Mouse (Mus musculus) forebrain, embryonic 13.5 days (tissue): ENCODE data around the gene Csad. TPM values are rescaled to one million over a fixed set of nuclear protein-coding genes. Genes with fewer than 3 reads are reported as not detected.

Experiments
- ATAC-seq: fragments of 200-750 bp; cut with Nextera tagmentation; 2 replicates; pipeline ENCODE4 v1.8.0; 2017
- H3K27ac ChIP-seq: fragments of 300-500 bp; sonication (generic); 2 replicates; pipeline ENCODE4 v1.5.1; 2015; ENCODE audit warnings: inconsistent platforms, mild to moderate bottlenecking, moderate library complexity
- H3K27me3 ChIP-seq: fragments of 300-500 bp; sonication (generic); 2 replicates; pipeline ENCODE4 v1.6.1; 2015; ENCODE audit warnings: mild to moderate bottlenecking, inconsistent platforms
- H3K36me3 ChIP-seq: fragments of 300-500 bp; sonication (generic); 2 replicates; pipeline ENCODE4 v1.6.1; 2015; ENCODE audit warnings: mild to moderate bottlenecking, inconsistent platforms; ENCODE audit not compliant: poor library complexity, severe bottlenecking
- H3K4me1 ChIP-seq: fragments of 300-500 bp; sonication (generic); 2 replicates; pipeline ENCODE4 v1.6.1; 2015; ENCODE audit warnings: inconsistent platforms
- H3K4me2 ChIP-seq: fragments of 300-500 bp; sonication (generic); 2 replicates; pipeline ENCODE4 v1.6.1; 2015; ENCODE audit warnings: inconsistent platforms, mild to moderate bottlenecking, moderate library complexity
- H3K4me3 ChIP-seq: fragments of 300-500 bp; sonication (generic); 2 replicates; pipeline ENCODE4 v1.5.1; 2015; ENCODE audit warnings: mild to moderate bottlenecking, inconsistent platforms
- H3K9ac ChIP-seq: fragments of 300-500 bp; sonication (generic); 2 replicates; pipeline ENCODE4 v1.6.1; 2015; ENCODE audit warnings: mild to moderate bottlenecking, inconsistent platforms
- H3K9me3 ChIP-seq: fragments of 300-500 bp; sonication (generic); replicated peaks from 2 replicates; pipeline ENCODE4 v1.6.1; 2016; ENCODE audit warnings: inconsistent platforms
- WGBS: fragments of 180-500 bp; shearing (Covaris S2); methylation state at CpG from one replicate; pipeline ENCODE4 v1.1.7; 2015; 5-methylcytosine and 5-hydroxymethylcytosine counted together
- polyA plus RNA-seq: library from polyadenylated mRNA; unstranded; fragments of >200 nt; fragmentation: Nextera tagmentation; extraction: Ambion mirVana; gene quantifications from 2 replicates; pipeline ENCODE4 v1.2.1, GENCODE M21; 2015

Csad gene
- polyA plus RNA-seq, 1 experiment from 2014 or later = 42.7 TPM

- Histone ChIP-seq H3K4me3 (no peak overlapping the region), H3K4me1 (peaks cover 11% of the 10 kb centered on the region), H3K36me3 (no peaks in the 10 kb centered on the region), H3K4me2 (no peak overlapping the region), H3K27ac (no peak overlapping the region), H3K9ac (0 out of 2 replicates have a peak overlapping the region, but pooled peaks have one; percentile 14), H3K9me3 (no peaks in the 10 kb centered on the region), H3K27me3 (peaks cover 33% of the 10 kb centered on the region)
- WGBS = 73% methylated on average over 16 of the region's 16 CpGs
- no peak for ATAC-seq
Measured at GRCm38 (mm10) chr15:102147674-102148402, 56.7 kb downstream of the Csad start.

GRCm38 (mm10) chr15:102146882-102147281 is 57.6 kb downstream of the Csad start:
- Histone ChIP-seq H3K27me3 (peaks cover 41% of the 10 kb centered on the region), H3K4me2 (no peak overlapping the region), H3K4me3 (no peak overlapping the region), H3K4me1 (peaks cover 9% of the 10 kb centered on the region), H3K9me3 (no peaks in the 10 kb centered on the region), H3K36me3 (no peaks in the 10 kb centered on the region), H3K27ac (no peak overlapping the region), H3K9ac (no peak overlapping the region)
- 0 out of 2 replicates have a peak, but pooled peaks have one; percentile 33 for ATAC-seq
- WGBS = 3% methylated on average over 1 of the region's 1 CpGs

GRCm38 (mm10) chr15:102146089-102146488 is 58.4 kb downstream of the Csad start:
- peaks cover 9% of the 10 kb centered on the region for H3K4me1 ChIP-seq
- H3K4me2 ChIP-seq = no peak overlapping the region
- no peak overlapping the region for H3K4me3 ChIP-seq
- H3K36me3 ChIP-seq = no peaks in the 10 kb centered on the region
- no peak overlapping the region for H3K9ac ChIP-seq
- H3K27ac ChIP-seq = no peak overlapping the region
- no peak for ATAC-seq
- no peaks in the 10 kb centered on the region for H3K9me3 ChIP-seq
- WGBS = 89% methylated on average over 5 of the region's 5 CpGs
- peaks cover 45% of the 10 kb centered on the region for H3K27me3 ChIP-seq

- 90% methylated on average over 10 of the region's 10 CpGs for WGBS
- H3K27me3 ChIP-seq = peaks cover 45% of the 10 kb centered on the region
- ATAC-seq = no peak
Measured at GRCm38 (mm10) chr15:102145330-102145729, 59.2 kb downstream of the Csad start.

GRCm38 (mm10) chr15:102144726-102145125 is 59.8 kb downstream of the Csad start:
- peaks cover 45% of the 10 kb centered on the region for H3K27me3 ChIP-seq
- H3K9me3 ChIP-seq = no peaks in the 10 kb centered on the region
- H3K4me3 ChIP-seq = peak overlapping the region; percentile 9; the same call in 1 of the 2 replicates
- no peak overlapping the region for H3K27ac ChIP-seq
- H3K4me1 ChIP-seq = peaks cover 9% of the 10 kb centered on the region
- H3K4me2 ChIP-seq = peak overlapping the region; percentile 38
- no peaks in the 10 kb centered on the region for H3K36me3 ChIP-seq
- peak overlapping the region; percentile 13; the same call in 1 of the 2 replicates for H3K9ac ChIP-seq
- 8% methylated on average over 19 of the region's 19 CpGs for WGBS
- ATAC-seq = no peak

More at GRCm38 (mm10) chr15:102145330-102145729, 59.2 kb downstream of the Csad start:
- Histone ChIP-seq H3K36me3 (no peaks in the 10 kb centered on the region), H3K9me3 (no peaks in the 10 kb centered on the region), H3K9ac (no peak overlapping the region), H3K4me3 (no peak overlapping the region), H3K27ac (no peak overlapping the region), H3K4me2 (no peak overlapping the region), H3K4me1 (peaks cover 9% of the 10 kb centered on the region)

- 1% methylated on average over 21 of the region's 22 CpGs for WGBS
- peak within 1 kb of the TSS; percentile 38 for H3K4me2 ChIP-seq
- no peak for ATAC-seq
Measured at GRCm38 (mm10) chr15:102144274-102144711, 60.2 kb downstream of the Csad start, which contains the start of gene Igfbp6. Gene Igfbp6 (plus strand): TSS chr15:102144362.

GRCm38 (mm10) chr15:102142914-102143912 is 61.3 kb downstream of the Csad start:
- 50% methylated on average over 23 of the region's 23 CpGs for WGBS
- Histone ChIP-seq H3K27me3 (peaks cover 51% of the 10 kb centered on the region), H3K9ac (no peak overlapping the region)

More at GRCm38 (mm10) chr15:102144274-102144711, 60.2 kb downstream of the Csad start, which contains the start of gene Igfbp6:
- H3K9ac ChIP-seq = peak within 1 kb of the TSS; percentile 13; the same call in 1 of the 2 replicates
- no peaks in the 10 kb centered on the region for H3K9me3 ChIP-seq
- peaks cover 49% of the 10 kb centered on the region for H3K27me3 ChIP-seq
- H3K36me3 ChIP-seq = no peaks in the 10 kb centered on the region
- no peak within 1 kb of the TSS for H3K27ac ChIP-seq
- H3K4me1 ChIP-seq = peaks cover 9% of the 10 kb centered on the region
- H3K4me3 ChIP-seq = peak within 1 kb of the TSS; percentile 9; the same call in 1 of the 2 replicates

GRCm38 (mm10) chr15:102141120-102141519 is 63.4 kb downstream of the Csad start:
- H3K9me3 ChIP-seq = no peaks in the 10 kb centered on the region
- H3K4me1 ChIP-seq = peaks cover 17% of the 10 kb centered on the region
- H3K4me3 ChIP-seq = no peak overlapping the region
- H3K9ac ChIP-seq = no peak overlapping the region
- H3K27ac ChIP-seq = no peak overlapping the region
- WGBS = 88% methylated on average over 5 of the region's 5 CpGs
- no peaks in the 10 kb centered on the region for H3K36me3 ChIP-seq
- no peak for ATAC-seq
- H3K27me3 ChIP-seq = peaks cover 50% of the 10 kb centered on the region
- H3K4me2 ChIP-seq = no peak overlapping the region

More at GRCm38 (mm10) chr15:102142914-102143912, 61.3 kb downstream of the Csad start:
- Histone ChIP-seq H3K4me3 (no peak overlapping the region), H3K4me1 (peaks cover 9% of the 10 kb centered on the region), H3K9me3 (no peaks in the 10 kb centered on the region), H3K4me2 (no peak overlapping the region), H3K36me3 (no peaks in the 10 kb centered on the region), H3K27ac (no peak overlapping the region)
- ATAC-seq = no peak

GRCm38 (mm10) chr15:102136129-102136758 is 68.3 kb downstream of the Csad start, which contains the start of gene Spryd3:
Gene Spryd3 (minus strand): TSS chr15:102136234.
- peak; percentile 100 for ATAC-seq
- WGBS = under 1% methylated on average over 46 of the region's 50 CpGs
- Histone ChIP-seq H3K27me3 (0 out of 2 replicates have a peak, but pooled peaks cover 6% of the 10 kb centered on the region), H3K4me3 (peak within 1 kb of the TSS; percentile 84), H3K9ac (peak within 1 kb of the TSS; percentile 84), H3K4me1 (peaks cover 19% of the 10 kb centered on the region), H3K4me2 (peak within 1 kb of the TSS; percentile 82), H3K27ac (peak within 1 kb of the TSS; percentile 81), H3K36me3 (peaks cover 22% of the 10 kb centered on the region), H3K9me3 (no peaks in the 10 kb centered on the region)

- H3K4me3 ChIP-seq = peak overlapping the region; percentile 84
- 3% methylated on average over 33 of the region's 35 CpGs for WGBS
- peak; percentile 78 for ATAC-seq
- H3K4me2 ChIP-seq = peak overlapping the region; percentile 82
- peak overlapping the region; percentile 81 for H3K27ac ChIP-seq
- H3K36me3 ChIP-seq = peaks cover 28% of the 10 kb centered on the region
- H3K9me3 ChIP-seq = no peaks in the 10 kb centered on the region
- H3K4me1 ChIP-seq = peaks cover 19% of the 10 kb centered on the region
- H3K9ac ChIP-seq = peak overlapping the region; percentile 84
- H3K27me3 ChIP-seq = 0 out of 2 replicates have a peak, but pooled peaks cover 6% of the 10 kb centered on the region
Measured at GRCm38 (mm10) chr15:102135522-102136128, 68.9 kb downstream of the Csad start.

- Histone ChIP-seq H3K4me3 (peak overlapping the region; percentile 84), H3K36me3 (peaks cover 38% of the 10 kb centered on the region), H3K4me1 (peaks cover 19% of the 10 kb centered on the region), H3K9me3 (no peaks in the 10 kb centered on the region), H3K9ac (no peak overlapping the region), H3K4me2 (peak overlapping the region; percentile 82), H3K27me3 (0 out of 2 replicates have a peak, but pooled peaks cover 6% of the 10 kb centered on the region), H3K27ac (no peak overlapping the region)
- 98% methylated on average over 2 of the region's 2 CpGs for WGBS
- no peak for ATAC-seq
Measured at GRCm38 (mm10) chr15:102134709-102135108, 69.8 kb downstream of the Csad start.
